Mouse (Mus musculus) stomach, postnatal 0 days (tissue): ENCODE measurements around the gene Crebrf.

Source experiments
- CTCF ChIP-seq: IDR thresholded peaks from 2 replicates; pipeline ENCODE4 v1.5.1; 2016; ENCODE audit warnings: antibody characterized with exemption, low read depth, mild to moderate bottlenecking, moderate library complexity
- EP300 ChIP-seq: optimal IDR thresholded peaks from 2 replicates; pipeline ENCODE3; 2016; ENCODE audit warnings: antibody characterized with exemption

- TF ChIP-seq CTCF (no peak), EP300 (no peak)
Measured at GRCm38 (mm10) chr17:26719405-26719804, 4.0 kb downstream of the Crebrf start.
